Mouse (Mus musculus): Measurements from ENCODE around the gene Dbndd2.

Dbndd2 gene

DNA sequence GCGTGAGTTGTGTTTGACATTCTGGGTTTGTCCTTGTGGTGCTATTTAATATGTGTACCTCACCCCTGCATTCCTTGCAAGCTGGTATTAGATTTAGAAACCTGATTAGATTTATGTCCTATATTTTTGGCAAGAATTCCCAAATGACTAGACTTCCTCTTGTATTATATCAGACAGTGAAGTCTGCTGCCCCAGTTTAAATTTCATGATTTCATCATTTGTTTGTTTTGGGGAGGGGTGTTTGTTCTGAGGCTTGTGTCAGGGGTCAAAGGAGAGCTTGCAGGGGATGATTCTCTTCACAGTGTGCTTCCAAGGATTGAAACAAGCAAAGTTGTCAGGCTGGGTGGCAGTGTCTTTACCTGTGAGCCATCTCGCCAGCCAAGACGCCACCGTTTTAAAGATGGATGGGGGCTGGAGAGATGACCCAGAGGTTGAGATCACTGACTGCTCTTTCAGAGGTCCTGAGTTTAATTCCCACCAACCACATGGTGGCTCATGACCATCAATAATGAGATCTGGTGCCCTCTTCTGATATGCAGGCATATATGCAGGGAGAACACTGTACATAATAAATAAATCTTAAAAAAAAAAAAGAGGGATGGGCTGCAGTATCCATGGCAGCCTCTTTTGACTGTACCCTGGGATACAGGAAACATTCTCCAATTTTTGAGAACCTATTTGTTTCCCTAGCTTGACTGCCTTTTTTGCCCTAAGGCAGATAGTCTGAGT, 19.9 kb downstream of the Dbndd2 start:
- DNase-seq: no peak

DNA sequence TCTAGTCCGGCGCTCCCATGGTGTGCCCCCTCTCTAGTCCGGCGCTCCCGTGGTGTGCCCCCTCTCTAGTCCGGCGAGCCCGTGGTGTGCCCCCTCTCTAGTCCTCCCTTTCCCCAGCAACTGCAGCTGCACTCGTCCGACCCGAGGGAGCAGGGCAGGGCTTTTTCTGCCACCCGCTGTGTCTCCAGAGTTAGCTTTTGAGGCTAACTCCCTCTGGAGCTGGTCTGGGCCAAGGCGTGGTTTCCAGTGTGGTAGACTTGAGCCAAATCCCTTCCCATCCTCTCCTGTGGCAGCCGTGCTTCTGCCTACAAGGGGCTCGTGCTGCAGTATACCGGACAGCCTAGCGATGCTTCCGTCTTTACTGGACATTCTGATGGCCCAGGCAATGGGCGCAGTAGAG, 21.9 kb downstream of the Dbndd2 start:
- DNase-seq: no peak

DNA sequence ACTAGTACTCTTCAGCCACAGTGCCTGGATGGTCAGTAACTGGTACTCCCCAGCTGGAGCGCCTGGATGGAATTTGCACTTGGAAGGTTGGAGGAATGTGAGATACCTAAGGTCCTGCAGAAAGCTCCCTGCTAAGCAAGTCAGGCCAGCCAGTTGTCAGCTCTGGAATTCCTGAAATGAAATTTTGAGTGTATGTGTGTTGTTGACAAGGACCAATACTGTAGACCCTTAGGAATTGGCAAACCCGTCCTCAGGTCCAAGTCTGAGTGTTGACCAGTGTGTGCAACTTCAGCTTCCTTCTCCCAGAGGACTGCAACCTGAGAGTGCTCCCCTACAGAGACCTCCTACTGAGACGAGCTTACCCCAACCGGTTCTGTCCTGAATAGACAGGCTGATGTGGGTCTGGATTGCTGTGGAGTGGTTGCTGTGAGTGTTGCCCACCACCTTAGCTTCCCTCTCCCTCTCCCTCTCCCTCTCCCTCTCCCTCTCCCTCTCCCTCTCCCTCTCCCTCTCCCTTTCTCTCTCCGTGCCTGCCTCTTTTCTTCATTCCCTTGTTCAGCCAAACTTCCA, 24.8 kb downstream of the Dbndd2 start:
- DNase-seq: peak; percentile 67

DNA sequence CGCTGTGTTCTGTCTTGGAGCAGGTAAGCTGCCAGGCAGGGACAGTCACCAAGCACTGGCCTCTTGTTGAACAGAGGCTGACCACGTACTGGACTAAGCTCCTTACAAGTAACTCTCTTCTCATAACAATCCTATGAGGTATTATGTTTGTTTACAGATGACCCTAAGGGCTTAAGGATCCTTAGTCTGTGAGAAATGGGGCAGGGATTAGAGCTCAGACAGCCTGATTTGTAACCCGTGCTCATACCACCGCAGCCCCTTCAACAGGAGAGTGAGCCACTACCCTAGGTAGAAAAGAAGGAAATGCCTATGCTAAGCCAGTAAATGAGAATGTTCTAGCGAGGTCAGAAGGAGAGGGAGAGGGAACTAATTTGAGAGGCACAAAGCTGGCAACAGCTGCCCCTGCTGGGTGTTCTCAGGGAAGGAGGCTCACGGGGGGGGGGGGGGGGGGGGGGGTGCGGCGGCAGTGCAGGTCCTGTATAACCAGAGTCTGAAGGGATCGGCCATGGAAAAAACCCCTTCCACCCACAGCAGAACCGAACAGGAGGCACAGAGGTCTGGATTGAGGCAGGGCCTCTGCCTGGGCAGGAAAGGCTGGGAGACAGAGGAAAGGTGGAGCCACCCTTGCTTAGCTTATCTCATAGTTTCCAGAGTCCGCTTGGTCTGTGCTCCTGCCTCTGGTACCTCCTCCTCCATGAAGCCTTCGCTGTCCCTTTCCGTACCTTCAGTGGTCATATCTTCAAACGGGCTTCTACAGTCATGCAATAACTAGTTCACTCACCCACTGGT, 26.4 kb downstream of the Dbndd2 start:
- DNase-seq: no peak

DNA sequence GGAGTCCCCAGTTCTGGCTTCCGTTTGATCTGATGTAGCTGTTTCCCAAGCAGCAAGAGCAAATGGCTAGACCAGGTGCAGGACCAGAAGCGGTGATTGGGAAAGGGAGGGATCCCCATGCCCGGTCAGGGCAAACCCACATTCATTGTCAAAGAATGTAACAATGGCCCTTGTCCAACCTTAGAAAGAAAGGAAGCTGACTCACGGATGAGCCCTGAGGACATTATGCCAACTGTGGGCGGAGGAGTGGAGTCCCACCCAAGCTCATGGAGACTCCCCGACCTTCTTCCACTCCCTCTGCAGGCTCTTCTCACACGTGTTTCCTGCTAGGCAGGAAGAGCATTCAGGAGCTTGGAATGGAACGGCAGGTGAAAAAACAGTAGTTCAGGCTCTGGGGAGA, 27.5 kb downstream of the Dbndd2 start:
- peak; percentile 57 for DNase-seq

DNA sequence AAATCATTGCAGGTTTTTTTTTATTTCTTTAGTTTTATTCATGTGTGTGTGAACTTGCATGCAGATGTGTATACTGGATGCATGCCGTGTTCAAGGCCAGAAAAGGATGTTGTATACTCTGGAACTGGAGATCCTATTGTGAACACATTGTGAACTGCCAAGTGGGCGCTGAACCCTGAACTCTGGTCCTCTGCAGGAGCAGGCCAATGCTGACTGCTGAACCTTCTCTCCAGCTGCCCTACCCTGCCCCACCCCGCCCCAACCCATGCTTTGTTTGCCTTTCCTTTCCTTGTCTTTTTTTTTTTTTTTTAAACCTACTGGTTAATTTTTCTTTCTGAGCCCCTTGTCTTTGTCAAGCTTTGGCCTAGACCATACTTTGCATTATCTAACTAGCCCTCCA, 29.0 kb downstream of the Dbndd2 start:
- DNase-seq: no peak

DNA sequence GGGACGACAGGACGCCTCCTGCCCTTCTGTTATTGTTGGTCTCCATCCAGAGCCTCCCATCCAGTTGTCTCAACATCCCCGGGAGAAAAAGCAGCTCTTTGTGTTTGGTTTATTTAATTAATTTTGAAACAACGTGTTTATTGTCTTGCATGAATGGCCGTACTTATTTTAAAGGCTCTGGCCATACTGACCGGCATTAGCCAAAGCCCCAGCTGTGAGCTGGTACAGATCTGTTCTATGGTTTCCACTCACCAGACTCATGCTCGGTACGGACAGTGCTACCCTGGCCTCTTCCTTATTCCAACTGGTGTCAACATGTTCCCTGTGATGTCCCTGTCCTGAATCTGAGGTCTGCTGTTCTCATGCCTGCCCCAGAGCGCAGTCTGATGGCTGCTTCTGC, 30.0 kb downstream of the Dbndd2 start:
- DNase-seq: no peak

DNA sequence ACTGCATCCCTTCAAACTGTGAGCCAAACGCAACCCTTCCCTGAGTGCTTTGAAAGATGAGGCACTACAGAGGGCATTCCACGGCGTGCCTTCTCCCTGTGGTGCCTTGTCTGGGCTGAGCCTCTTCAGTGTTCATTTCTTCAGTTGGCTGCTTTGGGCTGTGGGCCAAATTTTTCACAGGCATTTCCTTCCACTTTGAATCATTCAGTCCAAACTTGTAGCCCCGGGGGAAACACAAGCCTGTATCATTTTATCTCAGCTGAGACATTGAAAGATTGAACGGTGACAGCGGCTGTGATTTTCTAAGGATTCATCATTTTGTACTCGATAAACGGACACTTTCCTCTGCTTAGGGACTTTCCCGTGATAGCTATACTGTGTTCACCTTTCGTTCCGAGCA, 30.7 kb downstream of the Dbndd2 start:
- no peak for DNase-seq

DNA sequence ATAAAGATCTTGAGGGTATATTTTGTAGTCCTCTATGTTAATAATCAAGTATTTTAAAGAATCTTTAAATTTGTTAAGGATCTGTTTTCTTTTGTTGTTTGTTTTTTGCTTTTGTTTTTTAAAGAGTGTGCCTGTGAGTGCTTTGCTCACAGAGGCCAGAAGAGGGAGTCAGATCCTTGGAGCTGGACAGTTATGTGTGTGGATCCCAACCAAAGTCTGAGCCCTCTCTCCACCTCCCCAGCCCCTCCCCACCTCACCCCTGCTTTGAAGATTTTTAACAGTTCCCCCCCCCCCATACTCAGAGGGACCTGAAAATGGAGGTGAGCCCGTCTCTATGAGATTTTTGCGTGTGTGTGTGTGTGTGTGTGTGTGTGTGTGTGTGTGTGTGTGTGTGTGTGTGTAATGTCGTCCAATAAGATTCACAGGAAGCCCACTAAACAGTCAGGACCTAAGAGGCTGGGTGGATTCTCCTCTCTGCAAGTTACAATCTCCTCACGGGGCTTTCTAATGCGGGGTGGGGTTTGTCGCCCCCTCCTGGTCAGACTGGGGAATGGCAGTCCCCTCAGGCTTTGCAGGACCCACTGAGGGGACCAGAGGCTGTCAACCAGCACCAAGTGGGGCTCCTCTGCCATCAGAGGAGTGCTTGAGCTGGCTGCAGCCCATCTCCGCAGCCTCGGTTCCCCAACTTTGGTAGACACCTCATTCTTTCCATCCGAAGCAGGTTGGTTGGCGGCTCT, 31.7 kb downstream of the Dbndd2 start:
- DNase-seq: peak; percentile 71

DNA sequence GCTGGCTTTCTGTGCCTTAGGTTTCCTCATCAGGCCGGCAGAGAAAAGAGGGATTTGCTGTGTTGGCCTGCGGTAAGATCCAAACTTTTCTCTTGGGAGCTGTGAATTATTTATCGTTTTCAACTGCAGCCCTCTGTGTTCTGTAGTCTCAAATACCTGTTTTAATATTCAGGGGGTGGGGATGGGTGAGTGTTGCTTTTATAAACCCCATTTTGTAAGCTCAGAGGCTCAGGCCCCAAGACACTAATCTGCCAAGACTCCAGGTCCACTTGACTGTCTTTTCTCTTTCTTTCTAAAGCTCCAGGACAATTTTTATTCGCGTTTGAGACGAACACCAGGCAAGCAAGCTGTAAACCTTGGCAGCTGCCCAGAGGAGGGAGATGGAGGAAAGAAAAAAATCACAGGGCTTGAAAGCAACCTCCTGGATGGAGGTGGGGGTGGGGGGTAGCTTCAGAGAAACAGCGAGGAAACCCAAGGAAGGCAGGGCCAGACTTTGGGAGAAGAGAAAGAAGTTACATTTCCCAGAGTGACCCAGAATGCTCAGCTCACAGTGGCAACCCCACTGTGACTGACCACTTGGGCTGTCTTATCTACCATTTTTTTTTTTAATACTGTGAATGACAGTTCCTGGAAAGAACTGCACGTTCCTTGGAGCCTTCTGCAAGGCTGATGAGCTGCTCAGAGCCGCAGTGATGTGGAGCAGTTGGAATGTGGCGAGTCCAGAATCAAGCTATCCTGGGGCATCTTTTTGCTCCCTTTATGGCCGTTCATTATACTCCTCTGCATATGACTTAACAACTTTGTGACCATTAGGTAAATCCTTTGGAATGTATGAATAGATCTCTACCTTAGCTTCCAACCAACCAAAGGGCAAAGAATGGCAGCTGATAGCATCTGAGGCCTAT, 32.6 kb downstream of the Dbndd2 start:
- peak; percentile 36 for DNase-seq

DNA sequence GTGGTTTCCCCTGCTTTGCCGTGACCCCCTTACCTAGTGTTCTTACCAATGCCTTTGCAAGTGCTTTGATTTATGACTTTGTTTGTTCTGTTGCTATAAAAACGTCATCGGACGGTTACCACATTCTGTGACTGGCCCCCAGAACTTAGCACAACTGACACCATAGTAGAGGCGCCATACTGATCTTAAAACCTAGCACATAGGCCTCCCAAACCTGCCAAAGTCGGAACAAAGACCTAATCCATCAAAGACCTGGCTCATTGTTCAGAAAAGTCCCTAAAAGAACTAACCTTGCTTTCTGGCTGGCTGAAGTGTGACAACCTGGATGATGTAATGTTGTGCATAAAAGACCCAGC, 33.2 kb downstream of the Dbndd2 start:
- no peak for DNase-seq

DNA sequence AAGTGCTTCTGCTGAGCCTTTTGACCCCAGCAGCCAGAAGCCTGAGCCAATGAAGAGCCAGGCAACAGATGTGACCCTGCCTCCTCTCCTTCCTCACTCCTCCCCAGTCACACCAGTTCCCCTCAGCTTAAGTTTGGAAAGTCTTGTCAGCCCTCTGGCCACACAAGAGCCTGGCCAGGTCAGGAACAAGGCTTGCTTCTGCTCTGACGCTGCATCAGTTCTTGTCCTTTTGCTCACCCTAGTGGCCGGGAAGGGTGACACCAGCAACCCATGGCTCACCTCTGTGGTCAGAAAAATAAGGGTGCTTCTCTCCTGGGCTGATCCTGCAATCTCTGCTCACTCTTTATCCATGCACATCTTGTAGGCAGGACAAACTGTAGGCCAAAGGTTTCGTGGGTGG, 34.9 kb downstream of the Dbndd2 start:
- peak; percentile 77 for DNase-seq

DNA sequence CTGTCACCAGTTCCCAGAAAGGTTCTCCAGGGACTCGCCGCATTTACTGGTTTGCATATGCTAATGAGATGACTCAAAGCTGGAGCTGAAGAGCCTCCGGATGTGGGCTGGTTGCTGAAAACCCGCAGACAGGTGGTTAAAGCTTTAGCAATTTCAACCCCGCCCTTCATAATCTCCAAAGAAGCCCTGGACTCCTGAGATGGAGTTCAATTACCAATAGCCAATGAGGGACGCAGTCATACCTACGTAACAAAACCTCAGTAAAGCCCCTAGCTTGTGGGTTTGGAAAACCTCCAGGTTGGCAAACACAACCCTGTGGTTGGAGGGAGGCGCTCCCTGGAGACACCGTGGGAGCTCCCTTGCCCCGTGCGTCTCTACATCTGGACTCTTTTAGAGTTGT, 35.9 kb downstream of the Dbndd2 start:
- no peak for DNase-seq

DNA sequence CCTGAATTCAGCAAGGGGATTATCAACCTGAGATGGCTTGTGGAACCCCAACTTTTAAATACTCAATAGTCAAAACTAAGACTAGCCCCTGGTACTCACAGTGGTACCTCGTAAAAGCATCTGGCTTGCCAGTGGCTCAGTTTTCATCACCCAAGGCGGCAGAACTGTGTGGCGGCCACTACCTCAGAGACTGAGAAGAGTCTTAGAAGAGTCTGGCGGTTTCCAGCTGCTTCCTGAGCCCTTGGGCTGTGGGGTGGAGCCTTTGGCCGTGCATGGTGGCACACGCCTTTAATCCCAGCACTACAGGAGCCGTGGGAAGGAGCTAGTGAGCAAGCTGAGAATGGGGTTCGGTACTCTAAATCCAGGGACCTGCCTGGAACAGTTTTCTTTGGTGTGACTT, 36.4 kb downstream of the Dbndd2 start:
- DNase-seq: no peak

DNA sequence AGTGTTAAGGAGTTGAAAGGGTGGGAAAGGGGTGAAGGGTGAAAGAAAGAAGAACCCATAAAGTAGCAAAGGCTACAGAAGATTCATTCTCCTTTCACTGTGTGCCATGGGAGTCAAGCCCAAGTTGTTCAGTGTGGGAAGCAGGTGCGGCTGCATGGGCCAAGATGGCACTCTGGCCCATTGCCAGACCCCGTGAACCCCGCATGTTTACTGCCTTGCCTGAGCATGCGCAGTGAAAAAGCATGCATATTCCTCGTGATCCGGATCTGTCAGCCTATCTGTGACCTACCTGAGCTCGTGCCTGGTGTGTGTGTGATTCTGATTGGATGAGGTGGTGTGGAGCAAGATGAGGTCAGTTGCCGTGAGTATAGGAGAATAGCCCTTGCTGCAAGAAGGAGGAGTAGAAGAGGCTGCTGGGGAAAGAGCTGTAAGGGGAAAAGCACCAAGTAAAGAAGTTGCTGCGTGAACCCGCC, 37.4 kb downstream of the Dbndd2 start:
- no peak for DNase-seq

DNA sequence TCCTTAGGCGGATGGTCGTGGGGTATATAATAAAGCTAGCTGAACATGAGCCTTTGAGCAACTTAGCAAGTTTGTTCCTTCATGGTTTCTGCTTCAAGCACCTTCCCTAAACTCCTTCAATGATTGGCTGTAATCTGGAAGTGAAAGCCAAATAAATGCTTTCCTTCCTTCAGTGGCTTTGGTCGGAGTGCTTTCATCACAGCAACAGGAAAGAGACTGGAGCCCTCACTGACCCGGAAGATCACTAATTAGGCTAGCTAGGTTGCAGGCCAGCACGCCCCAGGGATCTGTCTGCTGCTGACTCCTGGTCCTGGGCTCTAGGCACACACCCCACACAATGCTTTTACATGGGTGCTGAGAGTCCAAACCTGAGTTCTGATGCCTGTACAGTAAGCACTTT, 42.7 kb downstream of the Dbndd2 start:
- no peak for DNase-seq

DNA sequence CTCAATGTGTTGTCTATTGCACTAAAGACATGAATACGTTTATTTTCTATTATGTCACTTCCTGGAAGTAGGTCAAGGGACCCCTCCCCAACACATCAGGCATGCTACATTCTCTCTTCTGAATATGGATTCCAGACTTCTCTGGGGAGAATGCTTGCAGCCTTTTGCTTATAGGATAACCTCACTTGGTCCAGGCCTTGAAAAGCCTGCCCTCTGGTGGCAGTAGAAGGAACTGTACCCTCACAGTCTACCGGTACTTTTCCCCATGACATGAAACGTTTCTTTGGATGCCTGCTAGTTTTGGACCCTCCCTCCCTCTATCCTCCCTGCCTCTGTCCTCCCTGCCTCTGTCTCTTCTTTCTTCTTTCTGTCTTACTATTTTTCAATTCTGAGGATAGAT, 45.3 kb downstream of the Dbndd2 start:
- DNase-seq: peak; percentile 89

DNA sequence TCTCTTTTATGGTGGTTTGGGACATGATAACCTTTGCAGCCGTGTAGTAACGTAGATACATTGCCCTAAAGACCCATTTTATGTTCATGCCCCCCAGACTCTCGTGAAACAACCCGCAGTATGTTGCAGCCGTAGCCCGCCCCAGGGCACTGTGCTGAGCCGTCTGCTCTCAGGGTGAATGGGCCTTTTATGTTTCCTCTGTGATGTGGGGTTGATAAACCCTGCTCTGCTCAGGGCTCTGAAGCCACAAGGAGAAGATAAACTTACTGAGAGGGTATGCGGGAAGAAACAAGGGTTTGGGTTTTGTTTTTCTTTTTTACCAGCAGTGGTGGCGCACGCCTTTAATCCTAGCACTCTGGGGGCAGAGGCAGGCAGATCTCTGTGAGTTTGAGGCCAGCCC, 48.4 kb downstream of the Dbndd2 start:
- no peak for DNase-seq

DNA sequence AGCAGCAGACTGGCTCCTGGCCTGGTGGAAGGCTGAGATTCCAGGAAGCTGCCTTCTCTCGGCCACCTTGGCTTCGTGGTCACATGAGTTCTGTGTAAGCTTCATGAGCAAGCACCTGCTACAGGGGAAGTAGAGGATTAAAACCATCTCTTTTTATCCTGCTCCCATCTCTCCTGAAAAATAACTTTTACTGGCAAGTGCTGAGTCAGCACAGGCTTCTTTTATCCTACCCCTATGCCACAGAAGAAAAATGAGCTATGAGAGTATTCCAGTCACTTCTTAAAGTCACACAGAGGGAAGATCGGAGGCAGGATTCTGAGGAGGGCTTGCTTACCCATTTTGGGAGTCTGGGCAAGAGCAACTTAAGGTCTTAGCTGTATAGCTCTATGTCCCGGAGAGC, 51.1 kb downstream of the Dbndd2 start:
- no peak for DNase-seq

DNA sequence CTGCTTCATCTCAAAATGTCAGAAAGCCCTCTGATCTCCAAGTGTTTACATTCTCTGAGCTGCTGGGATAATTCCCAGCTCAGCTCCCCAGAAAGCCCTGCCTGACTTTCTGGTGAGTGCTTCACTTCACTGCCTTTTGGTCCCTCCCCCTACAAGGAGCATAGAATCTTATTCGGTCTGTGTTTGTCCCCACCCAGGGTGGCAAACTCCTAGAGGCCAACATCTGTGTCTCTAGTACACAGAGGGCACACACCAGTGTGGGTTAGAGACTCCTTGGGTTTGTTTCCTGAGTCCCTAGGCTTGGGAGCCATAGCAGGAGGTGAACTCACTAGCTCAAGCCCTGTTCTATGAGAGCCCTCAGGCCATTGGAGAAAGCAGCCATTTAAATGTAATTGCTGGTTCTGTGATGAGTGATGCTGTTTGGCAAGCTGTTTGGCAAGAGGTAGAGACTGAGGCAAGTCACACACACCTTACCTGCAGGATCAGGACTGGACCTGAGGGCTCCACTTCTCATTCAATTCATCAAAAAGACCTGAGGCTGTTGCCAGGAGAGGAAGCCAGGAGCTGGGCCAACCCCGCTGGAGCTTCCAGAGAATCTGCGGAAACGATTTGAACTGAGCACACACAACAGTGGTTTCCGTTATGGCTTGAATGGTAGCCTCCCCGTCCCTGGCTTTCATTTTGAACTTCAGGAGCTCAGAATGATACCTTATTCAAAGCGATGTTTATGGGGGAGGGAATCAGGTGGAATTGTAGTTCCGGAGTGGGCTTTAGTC, 54.9 kb downstream of the Dbndd2 start:
- no peak for DNase-seq

DNA sequence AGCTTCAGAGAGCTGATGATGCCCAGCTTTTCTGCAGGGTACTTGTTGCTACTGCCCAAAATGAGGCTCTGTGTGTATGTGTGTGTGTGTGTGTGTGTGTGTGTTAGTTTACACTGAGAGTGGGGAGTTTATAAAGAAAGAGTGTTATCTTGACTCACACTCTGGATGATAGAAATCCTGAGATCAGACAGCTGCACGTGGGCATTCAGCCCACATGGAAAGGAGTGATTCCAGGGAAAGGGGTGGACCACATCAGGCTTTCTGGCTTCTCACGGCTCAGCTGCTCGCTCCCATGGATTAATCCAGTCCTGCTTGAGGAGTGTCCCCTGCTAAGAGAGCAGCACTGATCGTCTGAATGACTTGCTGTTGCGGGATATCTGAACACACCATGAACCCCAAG, 56.2 kb downstream of the Dbndd2 start:
- DNase-seq: no peak

DNA sequence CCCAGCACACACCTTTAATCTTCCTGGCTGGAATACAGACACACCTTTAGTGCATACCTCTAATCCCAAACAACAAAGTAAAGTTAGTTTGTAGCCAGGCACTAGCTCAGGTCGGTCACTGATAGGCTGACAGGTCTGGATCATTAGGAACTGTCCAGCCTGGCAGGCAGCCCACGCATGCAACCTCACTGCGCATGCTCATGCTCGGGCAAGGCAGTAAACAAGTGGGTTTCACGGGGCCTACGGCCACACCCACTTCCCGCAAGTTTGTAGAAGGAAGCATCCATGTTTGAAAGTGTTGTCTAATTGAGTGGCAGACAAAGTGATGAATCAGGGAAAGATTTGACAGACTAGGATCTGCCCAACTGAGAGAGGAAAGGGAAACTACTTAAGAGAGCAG, 56.7 kb downstream of the Dbndd2 start:
- no peak for DNase-seq
